ENCODE assay signal across 15 mouse cellular contexts in the genomic region with DNA sequence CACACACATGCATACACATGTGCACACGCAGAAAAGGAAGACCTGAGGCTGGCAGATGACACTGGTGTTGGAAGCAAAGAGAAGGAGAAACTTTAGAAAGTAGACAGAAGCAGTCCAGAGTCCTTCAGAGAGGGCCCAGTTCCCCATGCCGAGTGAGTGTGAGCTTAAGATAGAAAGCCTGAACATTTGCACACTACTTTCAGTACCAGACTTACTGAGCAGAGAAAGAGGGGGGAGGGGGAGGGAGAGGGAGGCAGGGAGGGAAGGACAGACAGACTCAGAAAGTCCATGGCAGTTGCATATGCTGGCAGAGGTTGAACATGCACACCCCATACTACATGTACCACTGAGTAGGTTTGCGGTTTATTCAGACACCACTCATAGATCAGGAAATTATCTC.
"Had no signal": no experiment of that assay in that cellular context is flagged by ENCODE, and none has a peak within 500 bp of the region (broad histone marks: within the 10 kb centered on the region; RNA-seq: fewer than 3 reads in every experiment).

No protein-coding gene starts in this region.

- ATAC-seq: midbrain, embryonic 13.5 days had no signal

- DNase-seq: kidney, adult 9 months; kidney, postnatal 4 days; left cerebral cortex, postnatal 4 days; lung, adult 2 months; lung, postnatal 10 days; lung, postnatal 4 days; right cerebral cortex, adult 18-20 months; right cerebral cortex, postnatal 25 days; thymus, adult 18-20 months had no signal

- H3K4me1 ChIP-seq: midbrain, embryonic 13.5 days; neural tube, embryonic 15.5 days had no signal

- H3K36me3 ChIP-seq: limb, embryonic 13.5 days; liver, embryonic 15.5 days; midbrain, embryonic 13.5 days; neural tube, embryonic 15.5 days had no signal

- H3K27me3 ChIP-seq: limb, embryonic 13.5 days; midbrain, embryonic 13.5 days; neural tube, embryonic 15.5 days had no signal

- H3K4me3 ChIP-seq: layer of hippocampus, adult 2 months; limb, embryonic 13.5 days; liver, embryonic 15.5 days; midbrain, embryonic 13.5 days; neural tube, embryonic 15.5 days had no signal

- H3K27ac ChIP-seq: kidney, postnatal 0 days; layer of hippocampus, adult 2 months; limb, embryonic 13.5 days; liver, embryonic 15.5 days; midbrain, embryonic 13.5 days; neural tube, embryonic 15.5 days had no signal
